Mouse (Mus musculus) liver, postnatal 0 days (tissue): ENCODE data around the gene Unc93a2. TPM values are rescaled to one million over a fixed set of nuclear protein-coding genes. Genes with fewer than 3 reads are reported as not detected.
"Not testable (repeated sequence)": the region's sequence is repeated elsewhere in the genome, so short reads cannot be mapped to it uniquely, and the experiment has no call there.

Experiments used
- ATAC-seq: fragments of 200-750 bp; cut with Nextera tagmentation; 2 replicates; pipeline ENCODE4 v1.8.0; 2017; ENCODE audit warnings: mild to moderate bottlenecking, moderate library complexity
- DNase-seq: peaks from one replicate; pipeline ENCODE4 v3.0.0-alpha.2; 2016
- H3K27ac ChIP-seq: fragments of 300-500 bp; sonication (generic); 2 replicates; pipeline ENCODE4 v1.5.1; 2014; ENCODE audit warnings: antibody characterized with exemption, moderate library complexity, mild to moderate bottlenecking, low read depth
- H3K27me3 ChIP-seq: fragments of 300-500 bp; sonication (generic); 2 replicates; pipeline ENCODE4 v1.6.1; 2014; ENCODE audit warnings: low read length, control low read depth, mixed read lengths; ENCODE audit not compliant: insufficient read depth
- H3K36me3 ChIP-seq: fragments of 300-500 bp; sonication (generic); replicated peaks from 2 replicates; pipeline ENCODE4 v1.6.1; 2014; ENCODE audit warnings: mild to moderate bottlenecking, control low read depth, low read length, moderate library complexity, mixed read lengths; ENCODE audit not compliant: insufficient read depth
- H3K4me1 ChIP-seq: fragments of 300-500 bp; sonication (generic); 2 replicates; pipeline ENCODE4 v1.6.1; 2014; ENCODE audit warnings: antibody characterized with exemption, mild to moderate bottlenecking, control low read depth; ENCODE audit not compliant: insufficient read depth
- H3K4me2 ChIP-seq: fragments of 300-500 bp; sonication (generic); 2 replicates; pipeline ENCODE4 v1.6.1; 2014; ENCODE audit warnings: low read depth, mild to moderate bottlenecking, low read length, moderate library complexity, mixed read lengths
- H3K4me3 ChIP-seq: fragments of 300-500 bp; sonication (generic); 2 replicates; pipeline ENCODE4 v1.5.1; 2014; ENCODE audit warnings: low read depth, low read length
- H3K9ac ChIP-seq: fragments of 300-500 bp; sonication (generic); replicated peaks from 2 replicates; pipeline ENCODE4 v1.6.1; 2014; ENCODE audit warnings: mild to moderate bottlenecking, moderate library complexity
- H3K9me3 ChIP-seq: fragments of 300-500 bp; sonication (generic); 2 replicates; pipeline ENCODE4 v1.6.1; 2016; ENCODE audit warnings: mild to moderate bottlenecking, control low read depth, low read length, mixed read lengths
- CTCF ChIP-seq: sonication (generic); IDR thresholded peaks from 2 replicates; pipeline ENCODE4 v1.5.1; 2016; ENCODE audit warnings: antibody characterized with exemption, low read depth
- whole genome bisulfite sequencing: fragments of 180-500 bp; shearing (Covaris S2); extraction: QIAGEN DNeasy Blood & Tissue Kit; methylation state at CpG from one replicate; pipeline ENCODE4 v1.1.7; 2014; ENCODE audit not compliant: insufficient replicate concordance; 5-methylcytosine and 5-hydroxymethylcytosine counted together
- polyA plus RNA-seq: library from polyadenylated mRNA; unstranded; fragments of >200 nt; fragmentation: Nextera tagmentation; extraction: Ambion mirVana; gene quantifications from 2 replicates; pipeline ENCODE4 v1.2.1, GENCODE M21; 2015

Unc93a2 gene
- polyA plus RNA-seq, result 3.3 and 3.4 TPM in 2 replicates

DNA sequence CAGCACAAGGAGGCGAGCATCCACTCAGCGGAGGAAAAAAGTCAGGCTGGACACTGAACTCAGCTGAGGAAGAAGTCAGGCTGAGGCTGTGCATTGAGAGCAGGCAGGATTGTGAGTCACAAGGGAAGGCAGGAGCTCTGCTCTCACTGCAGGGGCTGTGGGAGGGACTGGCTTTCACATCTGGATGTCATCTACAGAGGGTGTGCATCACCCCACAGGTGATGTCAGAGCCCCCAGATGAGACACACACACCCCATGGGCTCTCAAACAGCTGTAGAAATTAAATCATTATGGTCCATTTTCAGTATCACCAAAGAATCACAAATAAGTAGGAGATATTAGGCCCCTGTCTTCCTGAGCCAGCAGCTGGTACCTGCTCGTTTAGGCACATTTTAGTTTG is at the start of gene Unc93a2:
TSS of gene Unc93a2 (minus strand) at position 101 of the 400 bp plus-strand sequence.
- not testable (repeated sequence) for H3K4me3 ChIP-seq, H3K9ac ChIP-seq, H3K4me1 ChIP-seq, H3K36me3 ChIP-seq, ATAC-seq, H3K27ac ChIP-seq, H3K27me3 ChIP-seq, DNase-seq, H3K4me2 ChIP-seq, H3K9me3 ChIP-seq
- WGBS, result 60% methylated on average over 3 of the region's 3 CpGs

DNA sequence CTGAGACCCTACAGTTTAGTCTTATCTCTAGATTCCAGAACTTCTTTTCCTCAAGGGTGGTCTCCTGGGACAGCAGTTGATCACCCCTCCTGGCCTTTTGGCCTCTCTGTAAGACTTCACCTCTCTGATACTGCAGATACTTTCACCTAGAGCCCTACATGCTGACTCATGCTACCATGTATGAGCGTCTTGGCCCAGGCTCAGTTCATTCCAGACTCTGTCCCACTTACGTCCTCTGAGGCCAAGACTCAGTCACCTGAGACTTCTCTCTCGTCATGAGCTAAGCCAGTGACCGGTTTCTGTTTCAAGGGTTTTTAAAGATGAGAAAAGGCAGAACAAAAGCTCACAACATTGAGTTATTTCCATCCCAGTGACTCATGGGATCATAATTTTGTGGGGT is 48.9 kb upstream of the Unc93a2 start:
- H3K27ac ChIP-seq, H3K4me3 ChIP-seq, H3K9ac ChIP-seq, H3K4me1 ChIP-seq, ATAC-seq, H3K9me3 ChIP-seq, DNase-seq, H3K27me3 ChIP-seq, H3K36me3 ChIP-seq, H3K4me2 ChIP-seq: not testable (repeated sequence)
- 66% methylated on average over 4 of the region's 4 CpGs for WGBS

- not testable (repeated sequence) for H3K9me3 ChIP-seq, H3K9ac ChIP-seq, H3K27me3 ChIP-seq, H3K4me3 ChIP-seq, H3K4me1 ChIP-seq, H3K27ac ChIP-seq, DNase-seq, H3K4me2 ChIP-seq, H3K36me3 ChIP-seq
- ATAC-seq, result peak; percentile 55
- 31% methylated on average over 4 of the region's 4 CpGs for WGBS
Observed at GRCm38 (mm10) chr17:7430210-7430631, 45.0 kb upstream of the Unc93a2 start.

DNA sequence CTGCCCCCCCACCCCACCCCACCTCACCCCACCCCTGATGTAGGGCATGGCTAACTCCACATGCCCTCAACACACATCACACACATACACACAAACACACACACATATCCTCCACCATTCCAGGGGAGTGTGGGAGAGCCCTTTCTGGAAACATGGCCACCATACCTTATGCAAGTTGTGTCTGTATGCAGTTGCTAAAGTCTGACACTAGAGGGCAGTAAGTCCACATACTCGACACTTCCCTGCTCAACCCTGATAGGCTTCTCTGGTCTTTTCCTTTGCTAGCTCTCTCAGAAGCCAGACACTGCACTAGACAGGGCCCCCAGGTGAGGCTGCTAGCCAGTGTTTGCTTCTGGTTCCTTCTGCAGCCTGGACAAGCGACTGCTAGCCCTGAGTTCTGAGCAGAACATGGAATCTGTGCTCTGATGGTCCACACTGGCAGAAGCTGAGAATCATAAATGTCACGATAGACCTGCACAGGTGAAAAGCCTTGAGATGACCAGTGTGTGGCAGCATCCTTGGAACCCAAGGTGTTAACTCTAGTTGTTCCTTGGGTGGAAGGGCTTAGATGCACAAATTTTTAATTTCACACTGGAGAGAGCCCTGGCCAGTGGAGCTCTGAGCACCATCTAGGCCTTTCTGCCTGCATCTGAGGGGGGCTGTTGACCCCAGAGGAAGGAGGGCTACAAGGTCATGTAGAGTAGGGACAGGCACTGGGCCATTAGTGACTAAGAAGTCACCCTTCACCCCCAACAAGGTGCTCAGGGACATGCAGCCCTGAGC is 35.1 kb upstream of the Unc93a2 start:
- not testable (repeated sequence) for H3K4me2 ChIP-seq, DNase-seq, H3K4me1 ChIP-seq, H3K4me3 ChIP-seq, H3K9me3 ChIP-seq, H3K27me3 ChIP-seq, H3K9ac ChIP-seq, H3K36me3 ChIP-seq, H3K27ac ChIP-seq
- 28% methylated on average over 3 of the region's 3 CpGs for WGBS
- peak; percentile 54; the same call in 1 of the 2 replicates for ATAC-seq
- TF ChIP-seq CTCF, result peak; percentile 63

- H3K9me3 ChIP-seq, H3K27ac ChIP-seq, DNase-seq, H3K36me3 ChIP-seq, ATAC-seq, H3K4me1 ChIP-seq, H3K27me3 ChIP-seq, H3K4me2 ChIP-seq, H3K9ac ChIP-seq, H3K4me3 ChIP-seq: not testable (repeated sequence)
- 0 out of 2 replicates have a peak, but pooled peaks have one; percentile 11 for TF ChIP-seq CTCF
- 67% methylated on average over 6 of the region's 9 CpGs for WGBS
Observed at GRCm38 (mm10) chr17:7414601-7415310, 29.5 kb upstream of the Unc93a2 start.

DNA sequence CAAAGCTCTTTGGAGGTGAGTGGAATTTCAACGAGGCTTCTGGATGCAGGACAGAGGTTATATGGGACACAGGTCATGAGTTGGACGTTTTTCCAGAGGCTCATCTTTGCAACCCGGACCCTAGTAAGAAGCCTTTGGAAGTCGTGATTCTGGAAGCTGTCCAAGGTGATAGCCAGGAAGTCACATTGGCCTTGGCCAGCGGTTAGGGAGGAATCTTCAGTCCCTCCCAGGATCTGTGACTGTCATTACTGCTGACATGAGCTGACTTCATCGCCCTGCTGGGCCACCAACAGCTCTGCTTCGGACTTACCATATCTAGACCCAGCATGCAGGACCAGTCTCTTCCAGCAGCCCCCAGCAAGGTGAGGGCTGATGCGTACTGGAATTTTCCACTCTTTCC is 28.1 kb upstream of the Unc93a2 start:
- H3K4me2 ChIP-seq, DNase-seq: not testable (repeated sequence)

GRCm38 (mm10) chr17:7399770-7400169 is 14.5 kb upstream of the Unc93a2 start:
- H3K4me2 ChIP-seq, H3K9ac ChIP-seq, ATAC-seq, DNase-seq, H3K9me3 ChIP-seq, H3K36me3 ChIP-seq, H3K4me1 ChIP-seq, H3K27ac ChIP-seq, H3K27me3 ChIP-seq, H3K4me3 ChIP-seq: not testable (repeated sequence)
- WGBS, result 79% methylated on average over 6 of the region's 6 CpGs

More for the DNA sequence above, 28.1 kb upstream of the Unc93a2 start:
- not testable (repeated sequence) for ATAC-seq, H3K4me1 ChIP-seq, H3K9me3 ChIP-seq, H3K9ac ChIP-seq, H3K27me3 ChIP-seq, H3K4me3 ChIP-seq, H3K27ac ChIP-seq, H3K36me3 ChIP-seq
- 57% methylated on average over 8 of the region's 8 CpGs for WGBS

DNA sequence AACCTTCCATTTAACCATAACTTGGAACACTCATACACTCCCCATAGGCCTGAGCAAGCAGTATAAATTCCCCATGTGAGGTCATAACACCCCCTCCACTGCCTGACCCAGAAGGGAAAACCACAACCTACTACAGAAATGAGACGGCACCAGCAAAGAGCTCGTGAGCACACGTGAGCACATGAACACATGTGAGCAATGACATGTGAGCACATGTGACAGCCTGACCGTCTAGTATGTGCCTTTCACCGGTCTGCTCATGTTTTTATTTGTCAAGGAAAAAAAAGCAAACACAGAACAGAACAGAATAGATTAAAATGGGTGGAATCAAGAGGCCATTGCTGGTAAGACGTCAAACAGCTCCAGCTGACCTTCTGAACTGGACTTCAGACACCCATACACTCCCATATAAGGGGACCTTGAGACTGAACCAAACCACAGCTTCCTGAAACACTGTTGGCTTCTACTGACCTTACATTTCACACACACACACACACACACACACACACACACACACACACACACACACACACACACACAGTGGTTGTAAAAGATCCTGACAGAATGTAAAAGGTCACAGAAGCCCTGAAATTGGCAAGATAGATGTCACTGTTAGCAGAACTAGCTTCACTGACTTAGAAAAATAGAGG is 13.1 kb upstream of the Unc93a2 start:
- not testable (repeated sequence) for H3K27me3 ChIP-seq, H3K4me2 ChIP-seq, H3K9me3 ChIP-seq, H3K4me1 ChIP-seq, H3K36me3 ChIP-seq, DNase-seq, H3K9ac ChIP-seq, H3K4me3 ChIP-seq, H3K27ac ChIP-seq
- WGBS, result 41% methylated on average over 6 of the region's 6 CpGs
- peak; percentile 71 for ATAC-seq

- not testable (repeated sequence) for H3K4me3 ChIP-seq, H3K4me2 ChIP-seq, DNase-seq, H3K4me1 ChIP-seq, ATAC-seq, H3K9me3 ChIP-seq, H3K9ac ChIP-seq, H3K27me3 ChIP-seq, H3K27ac ChIP-seq, H3K36me3 ChIP-seq
- 85% methylated on average over 12 of the region's 13 CpGs for WGBS
Observed at GRCm38 (mm10) chr17:7397079-7397478, 11.8 kb upstream of the Unc93a2 start.
